Mouse (Mus musculus): ENCODE measurements at regions not wholly inside any gene's neighbourhood (a gene's known extent, or its start where the extent isn't known, plus 50 kb on each side); places are given as distances from the start of the nearest gene placed in this dataset.
A peak's percentile ranks its signal among the peaks of the same experiment; 100 is the strongest.

GRCm38 (mm10) chr13:118193951-118194696, 192.3 kb upstream of the B430218F22Rik start:
- DNase-seq (ENCODE audit: low spot score in 2 of 2) = no peak

GRCm38 (mm10) chr13:118208146-118208545, 178.3 kb upstream of the B430218F22Rik start:
- no peak for DNase-seq (ENCODE audit: low spot score in 2 of 2)

GRCm38 (mm10) chr13:118227354-118227753, 159.1 kb upstream of the B430218F22Rik start:
- peak in 1 of 2 experiments; percentile 36 for DNase-seq (ENCODE audit: low spot score in 2 of 2)

- no peak for DNase-seq (ENCODE audit: low spot score in 2 of 2)
Measured at GRCm38 (mm10) chr13:118237968-118238367, 148.5 kb upstream of the B430218F22Rik start.

GRCm38 (mm10) chr13:118244680-118245079, 141.8 kb upstream of the B430218F22Rik start:
- DNase-seq (ENCODE audit: low spot score in 2 of 2) = no peak

GRCm38 (mm10) chr13:118245546-118245945, 140.9 kb upstream of the B430218F22Rik start:
- DNase-seq (ENCODE audit: low spot score in 2 of 2) = no peak

- no peak for DNase-seq (ENCODE audit: low spot score in 2 of 2)
Measured at GRCm38 (mm10) chr13:118259606-118260005, 126.8 kb upstream of the B430218F22Rik start.

GRCm38 (mm10) chr13:118262971-118263370, 123.5 kb upstream of the B430218F22Rik start:
- no peak for DNase-seq (ENCODE audit: low spot score in 2 of 2)

- no peak for DNase-seq (ENCODE audit: low spot score in 2 of 2)
Measured at GRCm38 (mm10) chr13:118265763-118266520, 120.5 kb upstream of the B430218F22Rik start.

- no peak for DNase-seq (ENCODE audit: low spot score in 2 of 2)
Measured at GRCm38 (mm10) chr13:118272904-118273303, 113.5 kb upstream of the B430218F22Rik start.

- DNase-seq (ENCODE audit: low spot score in 2 of 2) = no peak
Measured at GRCm38 (mm10) chr13:118280956-118281355, 105.5 kb upstream of the B430218F22Rik start.

- no peak for DNase-seq (ENCODE audit: low spot score in 2 of 2)
Measured at GRCm38 (mm10) chr13:118293728-118294127, 92.7 kb upstream of the B430218F22Rik start.

- no peak for DNase-seq (ENCODE audit: low spot score in 2 of 2)
Measured at GRCm38 (mm10) chr13:118310080-118310479, 76.3 kb upstream of the B430218F22Rik start.

- DNase-seq (ENCODE audit: low spot score in 2 of 2) = no peak
Measured at GRCm38 (mm10) chr13:118313676-118314075, 72.8 kb upstream of the B430218F22Rik start.

All from left cerebral cortex, adult 18-20 months (tissue).